17 mouse cellular contexts compared by ENCODE assay signal in genomic region chr6:148108741-148109472, GRCm38 (mm10).
DNase-seq lines count a peak whose midpoint lies in the region; ATAC-seq and TF ChIP-seq lines count a peak whose summit lies in the region.
"Had no signal": no experiment of that assay in that cellular context is flagged by ENCODE, and none has a peak within 500 bp of the region (broad histone marks: within the 10 kb centered on the region; RNA-seq: fewer than 3 reads in every experiment).

No protein-coding gene starts in this region.

- DNase-seq in midbrain, postnatal 0 days (ENCODE audit: low spot score), result no peak
- DNase-seq in midbrain, embryonic 10.5 days (ENCODE audit: low spot score), result no peak
- DNase-seq in liver, embryonic 11.5 days (ENCODE audit: low spot score), result no peak
- no peak for DNase-seq in kidney, postnatal 36 days
- DNase-seq in cerebellum, postnatal 14 days, result no peak
- no peak for DNase-seq in layer of hippocampus, postnatal 36 days
- DNase-seq: adrenal gland, postnatal 36 days; cerebellum, adult 11 months; gastrocnemius, postnatal 10 days; heart, postnatal 14 days; kidney, adult 9 months; lung, adult 18-20 months had no signal

- H3K9ac ChIP-seq in midbrain, postnatal 0 days (replicated peaks; ENCODE audit: low read length, poor library complexity, severe bottlenecking), result no peak overlapping the region
- H3K9ac ChIP-seq in liver, embryonic 11.5 days (ENCODE audit: low read depth, low read length), result no peak overlapping the region
- H3K9ac ChIP-seq: hindbrain, embryonic 15.5 days had no signal

- no peak overlapping the region for H3K4me3 ChIP-seq in midbrain, postnatal 0 days (ENCODE audit: low read depth, low read length)
- H3K4me3 ChIP-seq in midbrain, embryonic 10.5 days, result no peak overlapping the region
- no peak overlapping the region for H3K4me3 ChIP-seq in liver, embryonic 11.5 days (ENCODE audit: low read depth, low read length)
- H3K4me3 ChIP-seq: hindbrain, embryonic 15.5 days; layer of hippocampus, adult 2 months had no signal

- 0 out of 2 replicates have a peak, but pooled peaks have one; percentile 27 for ATAC-seq in midbrain, postnatal 0 days (ENCODE audit: low FRiP score)
- peak; percentile 59 for ATAC-seq in common myeloid progenitor, adult 5-6 weeks (replicated peaks; ENCODE audit: low read depth, poor library complexity, severe bottlenecking)
- peak; percentile 74 for ATAC-seq in liver, embryonic 11.5 days (replicated peaks; ENCODE audit: low FRiP score)
- peak; percentile 63 for ATAC-seq in megakaryocyte progenitor cell, adult 5-6 weeks (replicated peaks; ENCODE audit: poor library complexity)
- ATAC-seq: activated CD4-positive, CD25-positive, alpha-beta regulatory T cell, adult 4 months had no signal

- H3K4me1 ChIP-seq in midbrain, postnatal 0 days (ENCODE audit: insufficient read depth, low read length), result no peaks in the 10 kb centered on the region
- no peaks in the 10 kb centered on the region for H3K4me1 ChIP-seq in midbrain, embryonic 10.5 days
- peaks cover 4% of the 10 kb centered on the region; the same call in 1 of the 2 replicates for H3K4me1 ChIP-seq in liver, embryonic 11.5 days (replicated peaks; ENCODE audit: control insufficient read depth, insufficient read depth, low read length)
- H3K4me1 ChIP-seq: hindbrain, embryonic 15.5 days had no signal

- no peak overlapping the region for H3K4me2 ChIP-seq in midbrain, postnatal 0 days (ENCODE audit: low read depth, low read length, poor library complexity, severe bottlenecking)
- H3K4me2 ChIP-seq in liver, embryonic 11.5 days, result peak overlapping the region; percentile 34
- H3K4me2 ChIP-seq: hindbrain, embryonic 15.5 days had no signal

- no peaks in the 10 kb centered on the region for H3K36me3 ChIP-seq in midbrain, postnatal 0 days (ENCODE audit: insufficient read depth, low read length)
- no peaks in the 10 kb centered on the region for H3K36me3 ChIP-seq in midbrain, embryonic 10.5 days
- no peaks in the 10 kb centered on the region for H3K36me3 ChIP-seq in liver, embryonic 11.5 days (ENCODE audit: control insufficient read depth, insufficient read depth, low read length)
- H3K36me3 ChIP-seq: hindbrain, embryonic 15.5 days had no signal

- no peak for TF ChIP-seq CTCF in midbrain, postnatal 0 days (IDR thresholded peaks at IDR 0.05)

- H3K9me3 ChIP-seq in midbrain, postnatal 0 days (ENCODE audit: low read length), result no peaks in the 10 kb centered on the region
- H3K9me3 ChIP-seq in midbrain, embryonic 10.5 days (replicated peaks), result no peaks in the 10 kb centered on the region
- H3K9me3 ChIP-seq in liver, embryonic 11.5 days (ENCODE audit: control insufficient read depth, low read length), result no peaks in the 10 kb centered on the region
- H3K9me3 ChIP-seq: hindbrain, embryonic 15.5 days had no signal

- H3K27me3 ChIP-seq in midbrain, postnatal 0 days (ENCODE audit: insufficient read depth, low read length), result no peaks in the 10 kb centered on the region
- H3K27me3 ChIP-seq in midbrain, embryonic 10.5 days (ENCODE audit: low read depth, poor library complexity, severe bottlenecking), result no peaks in the 10 kb centered on the region
- no peaks in the 10 kb centered on the region for H3K27me3 ChIP-seq in liver, embryonic 11.5 days (replicated peaks; ENCODE audit: control insufficient read depth, insufficient read depth, low read length)
- H3K27me3 ChIP-seq: hindbrain, embryonic 15.5 days had no signal

- WGBS in midbrain, postnatal 0 days, result 57% methylated on average over 8 of the region's 8 CpGs
- 71% methylated on average over 8 of the region's 8 CpGs for WGBS in midbrain, embryonic 10.5 days
- WGBS in liver, embryonic 11.5 days, result 37% methylated on average over 8 of the region's 8 CpGs

- no peak overlapping the region for H3K27ac ChIP-seq in midbrain, postnatal 0 days (ENCODE audit: low read depth, low read length)
- H3K27ac ChIP-seq in midbrain, embryonic 10.5 days (replicated peaks), result no peak overlapping the region
- H3K27ac ChIP-seq in liver, embryonic 11.5 days (ENCODE audit: low read depth, low read length), result no peak overlapping the region
- H3K27ac ChIP-seq: hindbrain, embryonic 15.5 days; layer of hippocampus, adult 2 months had no signal
